Mouse (Mus musculus) spleen, adult 2 months (tissue): ENCODE results near the gene Pacs1.

Experiments
- CTCF ChIP-seq: fragments of 200-500 bp; IDR thresholded peaks from 2 replicates; pipeline ENCODE4 v1.5.1; 2011; ENCODE audit warnings: mild to moderate bottlenecking, inconsistent platforms; ENCODE audit not compliant: insufficient read depth, insufficient read length, insufficient replicate concordance; ENCODE audit errors: extremely low read depth
- POLR2A ChIP-seq: fragments of 200-500 bp; IDR thresholded peaks from 2 replicates; pipeline ENCODE4 v1.6.1; 2011; ENCODE audit warnings: low read depth, low read length, inconsistent platforms

DNA sequence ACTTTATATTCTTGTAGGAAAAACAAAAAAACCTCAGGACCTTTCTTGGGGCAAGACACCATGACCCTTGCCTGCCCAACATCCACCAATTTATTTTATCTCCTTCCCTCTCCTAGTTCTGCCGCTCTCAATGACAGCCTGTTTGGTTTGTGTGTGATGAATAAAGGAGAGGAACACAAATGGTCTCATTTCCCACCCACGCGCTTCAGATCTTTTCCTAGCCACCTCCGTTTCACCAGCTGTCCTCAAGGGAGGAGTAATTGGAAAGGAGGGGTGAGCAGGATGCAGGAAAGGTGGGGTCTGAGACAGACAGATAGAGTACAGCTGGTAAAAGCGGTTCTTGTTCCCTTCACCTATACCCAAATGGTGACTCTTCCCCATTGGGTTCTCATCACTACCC lies 23.7 kb upstream of the Pacs1 start:
- no peak for TF ChIP-seq CTCF
- no peak for TF ChIP-seq POLR2A
